Mouse (Mus musculus): ENCODE data around the gene Taf6l.
A peak's percentile ranks its signal among the peaks of the same experiment; 100 is the strongest.

The Taf6l gene

GRCm38 (mm10) chr19:8786008-8786781, at the start of gene Taf6l:
Taf6l (minus strand) TSS chr19:8786417.
- peak; percentile 92 for DNase-seq (ENCODE audit: low read depth, low spot score)

- DNase-seq (ENCODE audit: low read depth, low spot score), result no peak
Measured at GRCm38 (mm10) chr19:8832971-8833370, 46.8 kb upstream of the Taf6l start.

GRCm38 (mm10) chr19:8831262-8831661, 45.0 kb upstream of the Taf6l start:
- no peak for DNase-seq (ENCODE audit: low read depth, low spot score)

GRCm38 (mm10) chr19:8830664-8831063, 44.4 kb upstream of the Taf6l start:
- DNase-seq (ENCODE audit: low read depth, low spot score), result no peak

GRCm38 (mm10) chr19:8829660-8830059, 43.4 kb upstream of the Taf6l start, which contains the start of gene AC129217.1:
AC129217.1 (plus strand) TSS chr19:8829773.
- no peak for DNase-seq (ENCODE audit: low read depth, low spot score)

GRCm38 (mm10) chr19:8822696-8823095, 36.5 kb upstream of the Taf6l start:
- DNase-seq (ENCODE audit: low read depth, low spot score), result no peak

GRCm38 (mm10) chr19:8821146-8821545, 34.9 kb upstream of the Taf6l start:
- no peak for DNase-seq (ENCODE audit: low read depth, low spot score)

- DNase-seq (ENCODE audit: low read depth, low spot score), result peak; percentile 53
Measured at GRCm38 (mm10) chr19:8820424-8820956, 34.3 kb upstream of the Taf6l start.

GRCm38 (mm10) chr19:8819596-8820423, 33.6 kb upstream of the Taf6l start, which contains the start of gene Hnrnpul2:
Hnrnpul2 (plus strand) TSS chr19:8820010.
- DNase-seq (ENCODE audit: low read depth, low spot score), result peak; percentile 91

- peak; percentile 90 for DNase-seq (ENCODE audit: low read depth, low spot score)
Measured at GRCm38 (mm10) chr19:8818801-8819595, 32.8 kb upstream of the Taf6l start, which contains the start of gene Ttc9c. Ttc9c (minus strand) TSS chr19:8819333.

- DNase-seq (ENCODE audit: low read depth, low spot score), result no peak
Measured at GRCm38 (mm10) chr19:8818301-8818798, 32.1 kb upstream of the Taf6l start.

- DNase-seq (ENCODE audit: low read depth, low spot score), result no peak
Measured at GRCm38 (mm10) chr19:8817001-8817400, 30.8 kb upstream of the Taf6l start.

GRCm38 (mm10) chr19:8815812-8816211, 29.6 kb upstream of the Taf6l start:
- no peak for DNase-seq (ENCODE audit: low read depth, low spot score)

- no peak for DNase-seq (ENCODE audit: low read depth, low spot score)
Measured at GRCm38 (mm10) chr19:8806810-8807209, 20.6 kb upstream of the Taf6l start.

- no peak for DNase-seq (ENCODE audit: low read depth, low spot score)
Measured at GRCm38 (mm10) chr19:8803879-8804660, 17.9 kb upstream of the Taf6l start.

- DNase-seq (ENCODE audit: low read depth, low spot score), result no peak
Measured at GRCm38 (mm10) chr19:8803204-8803780, 17.1 kb upstream of the Taf6l start.

GRCm38 (mm10) chr19:8802130-8802821, 16.1 kb upstream of the Taf6l start, which contains the start of gene Zbtb3:
Zbtb3 (plus strand) TSS chr19:8802555.
- DNase-seq (ENCODE audit: low read depth, low spot score), result peak; percentile 97

GRCm38 (mm10) chr19:8798947-8799315, 12.7 kb upstream of the Taf6l start:
- DNase-seq (ENCODE audit: low read depth, low spot score), result no peak

GRCm38 (mm10) chr19:8798264-8798946, 12.2 kb upstream of the Taf6l start, which contains the start of gene Polr2g:
Polr2g (minus strand) TSS chr19:8798577.
- peak; percentile 77 for DNase-seq (ENCODE audit: low read depth, low spot score)
